Mouse (Mus musculus) fibroblast of lung, adult 2 months (primary cell): ENCODE data around the gene Zfp78.
"Not testable (repeated sequence)": the region's sequence is repeated elsewhere in the genome, so short reads cannot be mapped to it uniquely, and the experiment has no call there.

Experiments
- DNase-seq: peaks from one replicate; pipeline ENCODE4 v3.0.0-alpha.2; 2011; ENCODE audit warnings: low read depth

Zfp78 gene

DNA sequence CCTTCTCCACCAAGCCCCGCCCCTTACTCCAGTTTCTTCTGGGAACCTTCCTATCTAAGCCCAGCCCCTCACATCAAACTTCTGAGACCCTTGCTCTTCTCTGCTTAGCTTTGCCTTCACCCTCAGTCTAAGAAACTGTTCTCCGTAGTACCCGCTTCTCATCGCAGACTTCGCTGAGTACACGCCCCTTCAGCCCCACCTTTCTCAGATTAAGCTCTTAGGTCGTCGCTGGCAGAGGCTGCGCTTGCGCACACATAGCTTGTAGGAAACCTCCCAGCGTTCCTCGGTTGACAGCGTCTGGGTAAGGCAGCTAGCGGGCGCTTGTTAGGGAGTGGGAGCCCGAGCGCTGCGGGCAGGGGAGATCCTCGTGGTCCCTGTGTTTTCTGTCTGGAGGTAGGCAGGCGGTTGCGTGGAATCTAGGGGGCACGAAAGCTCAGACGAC is at the start of gene Zfp78:
TSS of gene Zfp78 (plus strand) at position 234 of the 442 bp plus-strand sequence.
- no peak for DNase-seq

DNA sequence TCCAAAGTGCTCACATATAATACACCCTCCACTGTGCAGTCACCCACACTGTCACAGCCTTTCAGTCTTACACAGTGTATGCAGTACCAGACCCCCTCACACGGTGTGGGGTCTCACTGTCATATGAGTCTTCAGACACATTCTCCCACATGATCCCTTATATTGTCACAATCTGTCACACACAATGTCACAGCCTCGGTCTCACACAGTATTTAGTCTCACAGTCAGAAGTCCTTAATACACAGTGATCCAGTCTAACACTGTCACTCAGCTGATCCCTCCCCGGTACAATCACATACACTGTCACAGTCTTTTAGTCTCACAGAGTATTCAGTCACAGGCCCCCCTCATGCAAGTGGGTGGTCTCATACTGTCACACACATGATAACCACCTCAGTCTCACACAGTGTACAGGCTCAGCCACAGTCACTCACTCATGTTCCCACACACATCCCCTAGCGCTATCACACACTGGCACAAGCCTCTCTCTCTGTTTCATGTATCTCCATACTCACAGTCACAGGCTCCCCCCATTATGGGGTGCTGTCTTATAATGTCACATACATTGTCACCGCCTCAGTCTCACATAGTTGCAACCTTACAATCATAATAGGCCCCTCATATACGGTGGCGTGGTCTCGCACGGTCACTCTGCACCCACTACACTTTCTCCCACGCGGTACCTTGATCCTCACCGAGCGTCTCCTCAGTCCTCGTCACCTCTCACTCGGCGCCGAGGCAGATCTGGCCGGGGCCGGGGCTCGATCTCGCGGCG is 32.4 kb upstream of the Zfp78 start:
- DNase-seq, result no peak

DNA sequence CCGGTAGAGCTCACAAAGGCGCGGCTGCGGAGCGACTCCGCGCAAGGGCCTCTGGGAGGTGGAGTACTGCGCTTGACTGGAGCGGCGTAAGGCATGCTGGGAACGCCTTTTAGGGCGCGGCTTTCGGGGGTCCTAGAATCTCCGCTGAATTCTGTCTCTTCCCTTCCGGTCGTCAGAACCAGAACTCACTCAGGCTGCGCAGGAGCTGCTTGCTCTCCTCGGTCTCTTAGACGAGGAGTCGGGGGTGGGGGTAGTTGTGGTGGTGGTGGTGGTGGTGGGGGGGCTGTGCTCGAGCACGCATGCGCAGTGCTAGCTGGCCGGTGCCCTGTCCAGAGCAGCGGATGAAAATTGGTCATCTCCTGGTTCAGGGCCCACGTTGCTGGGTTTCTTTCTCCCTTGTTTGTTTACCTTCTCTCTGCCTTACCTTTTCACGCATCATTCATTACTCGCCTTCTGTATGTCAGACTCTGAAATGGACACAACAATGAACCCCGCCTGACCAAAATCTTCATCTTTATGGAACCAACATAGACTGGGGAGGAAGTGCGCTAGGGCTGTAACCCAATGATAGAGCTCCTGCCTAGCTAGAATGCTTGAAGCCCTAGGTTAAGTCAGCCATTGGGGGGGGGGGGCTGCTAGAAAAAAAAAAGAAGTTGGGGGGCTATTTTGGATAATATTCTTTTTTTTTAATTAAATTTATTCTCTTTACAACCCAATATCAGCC is 31.7 kb upstream of the Zfp78 start, which contains the start of gene Zfp583:
TSS of gene Zfp583 (minus strand) at position 53 of the 724 bp plus-strand sequence.
- DNase-seq, result peak; percentile 63

DNA sequence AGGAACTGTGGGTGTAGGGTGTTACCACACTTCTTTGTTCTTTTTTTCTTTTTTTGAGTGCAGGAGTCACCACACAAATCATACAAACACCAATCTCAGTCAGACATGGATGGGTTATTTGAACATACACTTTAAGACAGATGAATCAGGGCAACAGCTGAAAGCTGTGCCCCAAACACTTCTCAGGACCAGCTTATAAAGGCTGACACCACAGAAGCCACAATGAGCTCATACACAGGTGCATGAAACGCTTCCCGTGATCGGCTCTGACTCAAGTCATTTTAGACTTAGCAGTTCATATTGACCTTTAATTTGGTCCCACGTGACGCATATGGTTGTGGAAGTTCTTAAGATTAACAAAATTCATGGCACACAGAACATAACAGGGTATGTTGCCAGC is 23.2 kb upstream of the Zfp78 start:
- DNase-seq, result no peak

DNA sequence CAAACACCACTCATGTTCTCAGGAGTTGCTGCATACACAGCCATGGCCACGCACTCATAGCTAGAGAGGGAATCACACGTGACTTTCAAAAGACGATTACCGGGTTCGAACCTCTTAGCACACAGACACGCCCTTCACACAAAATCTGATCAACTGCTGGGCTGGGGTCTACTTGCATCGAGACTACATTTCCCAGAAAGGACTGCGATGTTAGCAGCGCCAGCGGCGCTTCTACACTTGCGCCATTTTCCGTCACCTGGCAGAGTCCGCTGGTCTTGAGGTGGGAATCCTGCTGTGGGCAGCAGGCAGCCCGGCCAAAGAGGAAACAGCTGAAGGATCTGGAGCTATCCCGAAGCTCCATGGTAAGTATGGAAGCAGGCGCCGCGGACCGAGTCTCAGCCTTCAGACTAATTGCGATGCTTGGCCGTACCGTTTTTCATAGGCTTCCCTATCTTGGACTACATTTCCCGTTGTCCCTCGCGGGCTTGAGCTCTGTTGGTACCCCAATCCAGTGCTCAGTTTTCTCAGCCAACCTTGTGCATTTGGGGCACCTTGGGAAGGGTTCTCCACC is 19.5 kb upstream of the Zfp78 start, which contains the start of gene Gm3854:
TSS of gene Gm3854 (plus strand) at position 259 of the 571 bp plus-strand sequence.
- peak; percentile 32 for DNase-seq

DNA sequence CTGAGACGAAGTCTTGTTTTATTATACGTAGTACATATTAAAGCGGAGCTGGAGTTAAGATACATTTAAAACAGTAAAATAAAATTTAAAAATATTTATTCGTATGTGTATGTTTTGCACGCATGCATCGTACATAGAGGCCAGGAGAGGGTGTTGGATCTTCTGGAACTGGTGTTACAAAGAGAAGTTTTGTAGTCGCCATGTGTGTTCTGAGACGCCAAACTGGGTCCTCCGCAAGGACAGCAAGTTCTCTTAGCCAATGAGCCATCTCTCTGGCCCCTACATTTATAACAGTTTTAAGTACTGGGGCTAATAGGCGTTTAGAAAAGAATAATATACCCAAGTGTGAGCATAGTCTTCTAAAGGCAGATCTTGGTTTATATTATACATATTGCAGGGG is 19.0 kb upstream of the Zfp78 start:
- no peak for DNase-seq

DNA sequence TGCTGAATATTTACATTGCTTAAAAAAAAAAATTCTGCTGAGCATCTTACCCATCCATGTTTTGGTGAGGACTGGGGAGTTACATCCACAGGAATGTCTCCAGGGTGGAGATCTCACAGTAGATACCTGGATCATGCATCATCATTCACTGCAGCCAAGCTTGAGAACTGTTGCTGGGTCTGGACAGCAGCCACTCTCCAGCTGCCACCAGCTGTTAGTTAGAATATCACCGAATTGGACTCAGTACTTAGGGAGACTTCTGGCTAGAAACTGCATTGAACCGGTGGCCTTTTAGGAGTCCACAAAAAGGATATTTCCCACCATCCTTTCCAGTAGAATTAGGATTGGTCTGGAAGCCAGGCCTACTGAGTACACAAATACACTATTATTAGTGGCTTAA is 5.0 kb upstream of the Zfp78 start:
- no peak for DNase-seq

DNA sequence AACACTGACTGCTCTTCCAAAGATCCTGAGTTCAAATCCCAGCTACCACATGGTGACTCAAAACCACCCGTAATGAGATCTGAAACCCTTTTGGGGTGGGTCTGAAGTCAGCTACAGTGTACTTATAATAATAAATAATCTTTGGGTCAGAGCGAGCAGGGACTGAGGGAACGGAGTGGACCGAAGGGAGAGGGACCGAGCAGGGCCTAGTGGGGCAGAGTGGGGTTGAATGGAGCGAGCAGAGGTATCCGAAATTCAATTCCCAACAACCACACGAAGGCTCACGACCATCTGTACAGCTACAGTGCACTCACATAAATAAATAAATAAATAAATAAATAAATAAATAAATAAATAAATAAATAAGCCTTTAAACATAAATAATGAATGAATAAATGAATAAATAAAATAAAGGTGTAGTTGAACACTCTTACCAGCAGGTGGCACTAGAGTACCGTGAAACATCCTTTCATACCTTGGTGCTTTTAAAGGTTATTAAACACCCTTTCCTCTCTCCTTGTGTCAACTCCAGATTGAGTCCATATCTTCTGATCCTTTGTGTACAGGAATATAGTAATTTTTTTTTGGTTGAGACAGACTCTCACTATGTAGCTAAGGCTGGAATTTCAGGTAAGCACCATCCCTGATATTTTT is 4.0 kb upstream of the Zfp78 start:
- peak; percentile 49 for DNase-seq

DNA sequence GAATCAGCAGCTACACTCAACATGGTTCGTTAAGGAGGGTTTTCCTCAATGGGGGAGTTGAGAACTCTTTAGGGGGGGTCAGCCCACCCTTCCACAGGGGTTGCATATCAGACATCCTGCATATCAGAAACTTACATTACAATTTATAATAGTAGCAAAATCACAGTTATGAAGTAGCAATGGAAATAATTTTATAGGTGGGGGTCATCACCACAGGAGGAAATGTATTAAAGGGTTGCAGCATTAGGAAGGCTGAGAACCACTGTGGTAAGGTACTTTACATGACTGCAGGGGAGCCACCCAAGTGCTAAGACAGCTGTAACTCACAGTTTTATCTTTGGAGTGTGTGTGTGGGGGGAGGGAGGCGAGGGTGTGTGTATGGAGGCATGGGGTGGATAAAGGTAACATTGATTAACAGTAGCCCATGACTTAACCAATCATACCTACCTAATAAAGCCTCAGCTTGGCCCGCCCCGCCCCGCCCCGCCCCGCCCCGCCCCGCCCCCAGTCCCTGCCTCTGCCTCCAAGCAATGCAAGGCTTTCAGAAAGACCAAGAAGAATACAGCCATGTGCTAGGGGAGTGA is 2.5 kb upstream of the Zfp78 start:
- DNase-seq, result no peak

DNA sequence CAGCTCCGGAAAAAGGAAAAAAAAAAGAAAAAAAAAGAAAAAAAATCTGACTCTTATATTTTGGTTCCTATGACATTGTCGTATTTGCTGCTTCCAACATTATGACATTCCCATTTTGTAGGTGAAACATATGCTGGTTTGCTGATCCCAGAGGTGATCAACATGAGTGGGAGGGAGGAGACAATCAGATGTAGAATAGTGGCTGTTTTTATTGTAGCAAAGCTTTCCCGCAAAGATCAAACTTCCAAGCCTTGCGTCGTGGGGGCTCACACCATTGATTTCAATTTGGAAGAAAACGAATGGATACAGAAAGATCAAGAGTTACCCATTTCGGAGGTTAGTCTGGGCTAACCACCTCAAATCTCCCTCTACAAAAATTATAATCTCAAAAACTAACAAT is 1.3 kb upstream of the Zfp78 start:
- no peak for DNase-seq

DNA sequence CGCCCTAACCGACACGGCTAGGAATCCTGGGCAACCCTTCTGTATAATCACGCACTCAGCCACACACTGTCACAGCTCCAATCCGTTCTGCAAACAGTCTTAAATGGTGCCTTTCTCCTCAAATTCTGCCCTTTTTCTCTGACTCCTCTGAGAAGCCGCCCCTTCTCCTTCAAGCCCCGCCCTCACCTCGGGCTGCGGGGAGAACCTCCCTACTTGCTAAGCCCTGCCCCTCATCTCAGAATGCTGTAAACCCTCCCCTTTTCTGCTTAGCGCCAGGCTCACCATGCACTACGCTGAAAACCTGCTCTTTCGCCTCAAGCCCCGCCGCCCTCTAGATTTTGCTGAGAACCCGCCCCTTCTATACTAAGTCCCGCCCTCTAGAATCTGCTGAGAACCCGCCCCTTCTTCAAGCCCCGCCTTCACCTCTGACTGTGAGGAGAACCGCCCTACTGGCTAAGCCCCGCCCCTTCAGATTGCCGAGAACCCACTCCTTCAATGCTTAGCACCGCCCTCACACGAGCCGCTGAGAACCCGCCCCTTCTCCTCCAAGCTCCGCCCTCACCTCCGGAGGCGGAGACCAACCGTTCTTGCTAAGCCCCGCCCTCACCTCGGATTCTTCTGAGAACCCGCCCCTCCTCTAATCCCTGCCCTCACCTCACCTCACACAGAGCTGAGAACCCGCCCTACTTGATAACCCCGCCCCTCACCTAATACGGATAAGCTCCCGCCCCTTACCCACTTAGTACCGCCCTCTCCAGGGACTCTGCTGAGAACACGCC is 623 bp upstream of the Zfp78 start:
- peak; percentile 99 for DNase-seq

DNA sequence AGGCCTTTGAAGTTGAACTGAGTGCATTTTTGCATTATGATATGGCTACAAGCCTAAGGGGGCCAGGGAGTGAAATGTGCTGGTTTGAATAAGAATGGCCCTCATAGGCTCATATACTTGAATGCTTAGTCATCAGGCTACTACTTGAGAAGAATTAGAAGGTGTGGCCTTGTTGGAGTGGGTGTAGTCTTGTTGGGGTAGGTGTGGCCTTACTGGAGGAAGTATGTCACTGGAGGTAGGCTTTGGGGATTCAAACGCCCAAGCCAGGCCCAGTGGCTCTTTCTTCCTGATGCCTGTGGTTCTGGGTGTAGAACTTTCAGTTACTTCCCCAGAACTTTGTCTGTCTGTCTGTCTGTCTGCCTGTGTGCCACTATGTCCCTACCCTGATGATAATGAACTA is 1.7 kb downstream of the Zfp78 start:
- no peak for DNase-seq

DNA sequence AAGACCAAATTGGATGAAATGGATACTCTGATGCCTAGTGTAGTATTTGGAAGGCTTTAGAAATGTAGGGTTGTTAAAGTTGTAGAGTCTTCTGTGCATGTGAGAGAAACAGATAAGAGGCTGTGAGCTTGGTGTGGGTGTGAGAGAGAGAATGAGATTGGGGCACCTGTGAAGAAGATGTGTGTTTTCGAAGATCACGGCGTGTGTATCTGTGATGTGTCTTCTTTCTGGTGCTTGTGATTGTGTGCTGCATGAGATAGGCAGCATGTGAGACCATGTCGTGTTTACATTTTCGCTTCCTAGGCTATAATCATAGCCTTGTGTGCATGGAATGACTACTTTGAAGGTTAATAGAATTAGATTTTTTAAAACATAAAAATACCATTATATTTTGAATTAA is 4.1 kb downstream of the Zfp78 start:
- DNase-seq, result no peak

DNA sequence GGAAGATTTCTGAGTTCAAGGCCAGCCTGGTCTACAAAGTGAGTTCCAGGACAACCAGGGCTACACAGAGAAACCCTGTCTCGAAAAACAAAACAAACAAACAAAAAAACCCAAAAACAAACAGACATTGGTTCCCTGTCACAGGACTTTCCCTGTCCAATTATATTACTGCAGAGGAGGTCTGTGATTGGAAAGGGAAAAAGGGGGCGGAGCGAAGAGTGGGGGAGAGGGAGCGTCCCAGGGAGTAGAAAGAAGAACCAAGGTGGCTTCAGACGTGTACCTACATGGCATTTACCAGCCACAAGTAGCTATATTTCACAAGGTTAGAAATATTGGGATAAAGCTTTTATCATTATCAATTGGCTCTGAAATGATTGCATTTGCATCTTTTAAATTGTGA is 5.1 kb downstream of the Zfp78 start:
- DNase-seq, result not testable (repeated sequence)

DNA sequence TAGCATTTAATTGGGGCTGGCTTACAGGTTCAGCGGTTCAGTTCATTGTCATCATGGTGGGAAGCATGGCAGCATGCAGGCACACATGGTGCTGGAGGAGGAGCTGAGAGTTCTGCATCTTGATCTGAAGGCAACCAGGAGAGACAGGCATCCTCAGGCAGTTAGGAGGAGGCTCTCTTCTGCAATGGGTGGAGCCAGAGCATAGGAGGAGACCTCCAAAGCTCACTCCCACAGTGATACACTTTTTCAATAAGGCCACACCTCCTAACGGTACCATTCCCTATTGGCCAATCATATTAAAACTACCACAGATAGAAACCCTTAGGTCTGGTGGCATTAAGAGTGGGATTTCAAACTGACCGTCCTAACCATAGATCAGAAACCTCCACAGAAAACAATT is 6.4 kb downstream of the Zfp78 start:
- no peak for DNase-seq

DNA sequence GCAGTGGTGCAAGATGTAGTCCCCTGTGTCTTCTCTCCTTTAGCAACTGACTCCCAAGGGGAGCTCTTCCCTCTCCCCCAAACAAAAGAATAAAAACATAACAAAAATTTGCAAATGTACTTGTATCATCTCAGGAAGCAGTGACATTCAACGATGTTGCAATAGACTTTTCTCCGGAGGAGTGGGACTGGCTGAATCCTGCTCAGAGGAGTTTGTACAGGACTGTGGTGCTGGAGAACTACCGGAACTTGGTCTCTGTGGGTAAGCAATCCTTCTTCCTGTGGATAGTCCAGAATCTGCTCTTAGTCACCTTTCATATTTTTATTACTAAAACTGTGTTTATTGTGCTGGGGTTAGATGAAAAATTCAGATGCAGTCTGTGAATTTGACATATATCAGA is 9.9 kb downstream of the Zfp78 start:
- no peak for DNase-seq

DNA sequence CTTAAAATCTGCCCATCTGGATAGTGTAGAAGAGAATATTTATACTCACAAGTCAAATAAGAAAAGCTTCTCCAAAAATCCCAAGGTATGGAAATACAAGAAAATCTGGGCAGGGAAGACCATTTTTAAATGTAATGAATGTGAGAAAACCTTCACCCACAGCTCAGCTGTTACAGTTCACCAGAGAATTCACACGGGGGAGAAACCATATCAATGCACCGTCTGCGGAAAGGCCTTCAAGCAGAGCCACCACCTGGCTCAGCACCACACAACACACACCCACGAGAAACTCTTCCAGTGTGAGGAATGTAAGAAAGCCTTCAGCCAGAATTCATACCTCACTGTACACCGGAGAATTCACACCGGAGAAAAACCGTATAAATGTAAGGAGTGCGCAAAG is 15.4 kb downstream of the Zfp78 start:
- DNase-seq, result no peak

DNA sequence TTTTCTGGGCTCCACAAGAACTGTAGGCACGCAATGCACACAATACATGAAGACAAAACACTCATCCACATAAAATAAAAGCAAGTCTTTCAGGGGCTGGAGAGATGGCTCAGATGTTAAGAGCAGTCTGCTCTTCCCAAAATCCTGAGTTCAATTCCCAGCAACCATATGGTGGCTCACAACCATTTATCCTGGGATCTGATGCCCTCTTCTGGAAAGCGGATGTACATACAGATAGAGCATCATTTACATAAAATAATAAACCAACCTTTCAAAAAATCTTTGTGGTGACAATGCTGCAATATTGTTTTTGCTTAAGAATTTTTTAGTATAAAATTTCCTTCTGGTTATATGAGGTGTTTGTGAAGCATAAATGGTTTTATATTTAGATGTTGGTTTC is 18.4 kb downstream of the Zfp78 start:
- no peak for DNase-seq

DNA sequence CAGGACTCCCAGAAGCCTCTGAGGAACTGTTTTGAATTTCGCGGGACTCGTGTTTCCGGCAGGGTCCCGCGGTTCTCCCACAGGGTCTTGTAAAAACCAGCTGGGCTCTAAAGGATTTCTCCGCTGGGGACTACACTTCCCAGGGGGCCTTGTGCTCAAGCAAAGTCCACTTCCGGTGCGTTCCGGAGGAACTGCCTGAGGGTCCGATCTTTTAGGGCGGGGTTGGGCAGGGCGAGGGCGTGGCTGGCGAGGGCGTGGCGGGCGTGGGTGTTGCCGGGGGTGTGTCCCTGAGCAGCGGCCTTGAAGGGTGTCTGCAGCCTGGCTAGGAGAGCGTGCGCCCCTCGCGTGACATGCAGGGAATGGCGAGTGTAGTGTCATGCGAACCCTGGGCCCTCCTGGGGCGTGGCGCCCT is 20.0 kb downstream of the Zfp78 start, which contains the start of gene Zfp28:
TSS of gene Zfp28 (plus strand) at position 252 of the 412 bp plus-strand sequence.
- DNase-seq, result peak; percentile 78

DNA sequence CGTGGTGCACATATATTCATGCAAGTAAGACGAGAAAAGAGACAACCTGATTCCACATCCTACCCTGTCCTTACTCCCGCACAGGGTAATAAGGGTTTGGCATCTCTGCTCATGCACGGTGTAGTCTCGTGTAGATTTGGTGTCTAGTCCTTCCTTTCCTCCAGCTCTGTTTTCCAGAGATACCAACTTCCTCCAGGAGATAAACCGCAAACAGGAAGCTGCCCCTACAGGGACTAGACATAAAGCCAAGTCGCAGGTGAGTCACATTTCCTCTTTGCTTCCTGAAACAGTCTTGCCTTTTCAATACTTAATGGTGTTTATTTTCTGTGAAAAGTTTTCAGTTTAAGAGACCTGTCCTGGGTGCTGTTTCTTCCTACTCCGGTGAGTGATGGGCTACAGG is 20.9 kb downstream of the Zfp78 start:
- DNase-seq, result no peak

DNA sequence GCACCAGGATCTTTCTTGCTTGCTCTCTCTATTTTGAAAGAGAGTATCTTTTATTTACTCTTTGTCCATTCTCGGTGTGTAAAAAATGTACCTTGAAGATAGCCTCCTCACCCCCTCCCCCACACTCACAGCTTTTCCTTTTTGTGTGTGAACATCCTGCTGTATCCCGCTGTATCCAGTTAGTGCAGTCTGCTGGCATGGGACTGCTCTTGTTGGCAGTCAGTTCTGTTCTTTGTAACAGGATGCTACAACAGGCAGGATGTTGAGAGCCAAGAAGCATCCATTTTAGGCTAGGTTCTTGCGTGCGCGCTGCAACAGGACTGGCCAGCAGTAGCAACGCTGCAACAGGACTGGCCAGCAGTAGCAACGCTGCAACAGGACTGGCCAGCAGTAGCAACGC is 23.9 kb downstream of the Zfp78 start:
- DNase-seq, result no peak
